Mouse (Mus musculus) bone marrow macrophage, adult 2 months (primary cell): Measurements from ENCODE around the gene Tigit. TPM values are rescaled to one million over a fixed set of nuclear protein-coding genes. Genes with fewer than 3 reads are reported as not detected.

Experiments used
- H3K27ac ChIP-seq: 2 replicates; pipeline ENCODE4 v1.5.1; 2012; ENCODE audit warnings: low read depth, low read length; ENCODE audit not compliant: insufficient read depth
- H3K4me1 ChIP-seq: 2 replicates; pipeline ENCODE4 v1.6.1; 2012; ENCODE audit warnings: low read length; ENCODE audit not compliant: control insufficient read depth, insufficient read depth
- H3K4me3 ChIP-seq: 2 replicates; pipeline ENCODE4 v1.5.1; 2012; ENCODE audit warnings: mild to moderate bottlenecking, low read length, moderate library complexity; ENCODE audit not compliant: insufficient read depth
- CTCF ChIP-seq: IDR thresholded peaks from 2 replicates; pipeline ENCODE4 v1.5.1; 2012; ENCODE audit warnings: low read depth, mild to moderate bottlenecking, low read length, moderate library complexity
- POLR2A ChIP-seq: IDR thresholded peaks from 2 replicates; pipeline ENCODE4 v1.6.1; 2012; ENCODE audit warnings: mild to moderate bottlenecking, low read depth, low read length, borderline replicate concordance
- polyA plus RNA-seq: library from polyadenylated mRNA; stranded (reverse); fragments of >200 nt; gene quantifications from 2 replicates; pipeline ENCODE4 v1.2.4, GENCODE M21; 2012; ENCODE audit not compliant: missing spikeins, insufficient read depth, insufficient read length

The Tigit gene
- polyA plus RNA-seq, 1 experiment: not detected

DNA sequence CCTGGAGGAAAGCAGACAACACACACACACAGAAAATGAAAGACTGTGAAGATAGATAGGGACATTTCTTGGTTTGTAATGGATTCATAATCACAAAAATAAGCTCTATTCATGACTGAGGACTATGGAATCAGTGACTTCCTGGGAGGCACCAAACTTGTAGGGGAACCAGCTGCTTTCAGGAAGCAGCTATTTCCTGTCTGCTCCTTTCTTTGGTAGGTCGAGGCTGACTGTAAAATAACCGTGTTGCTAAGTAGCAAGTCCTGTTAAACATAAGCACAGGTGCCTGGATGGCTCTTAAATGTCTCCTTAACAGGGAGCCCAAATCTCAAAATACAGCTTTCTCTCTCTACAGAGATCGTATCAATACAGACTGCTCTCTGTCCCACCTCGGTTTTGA lies 39.1 kb downstream of the Tigit start:
- Histone ChIP-seq H3K27ac (no peak overlapping the region), H3K4me3 (no peak overlapping the region), H3K4me1 (peaks cover 9% of the 10 kb centered on the region)
- TF ChIP-seq POLR2A (no peak), CTCF (no peak)

- no peak overlapping the region for H3K4me3 ChIP-seq
- H3K27ac ChIP-seq: no peak overlapping the region
- peaks cover 9% of the 10 kb centered on the region for H3K4me1 ChIP-seq
- TF ChIP-seq POLR2A (no peak), CTCF (no peak)
Observed at GRCm38 (mm10) chr16:43623315-43624000, 40.5 kb downstream of the Tigit start.

GRCm38 (mm10) chr16:43620359-43620758 lies 43.6 kb downstream of the Tigit start:
- Histone ChIP-seq H3K4me1 (peaks cover 9% of the 10 kb centered on the region), H3K27ac (no peak overlapping the region), H3K4me3 (no peak overlapping the region)
- TF ChIP-seq CTCF (no peak), POLR2A (no peak)

- Histone ChIP-seq H3K4me3 (no peak overlapping the region), H3K27ac (no peak overlapping the region), H3K4me1 (no peaks in the 10 kb centered on the region)
- TF ChIP-seq POLR2A (no peak), CTCF (no peak)
Observed at GRCm38 (mm10) chr16:43619277-43619676, 44.7 kb downstream of the Tigit start.

DNA sequence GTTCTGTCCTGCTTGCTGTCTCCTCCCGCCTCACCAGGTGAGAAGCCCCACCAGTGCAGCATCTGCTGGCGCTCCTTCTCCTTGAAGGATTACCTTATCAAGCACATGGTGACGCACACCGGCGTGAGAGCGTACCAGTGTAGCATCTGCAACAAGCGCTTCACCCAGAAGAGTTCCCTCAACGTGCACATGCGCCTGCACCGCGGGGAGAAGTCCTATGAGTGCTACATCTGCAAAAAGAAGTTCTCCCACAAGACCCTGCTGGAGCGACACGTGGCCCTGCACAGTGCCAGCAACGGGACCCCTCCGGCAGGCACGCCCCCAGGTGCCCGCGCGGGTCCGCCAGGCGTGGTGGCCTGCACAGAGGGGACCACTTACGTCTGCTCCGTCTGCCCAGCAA lies 45.7 kb downstream of the Tigit start:
- no peak overlapping the region for H3K4me3 ChIP-seq
- no peaks in the 10 kb centered on the region for H3K4me1 ChIP-seq
- H3K27ac ChIP-seq: no peak overlapping the region
- TF ChIP-seq POLR2A: no peak
- no peak for TF ChIP-seq CTCF

GRCm38 (mm10) chr16:43617346-43617745 lies 46.6 kb downstream of the Tigit start:
- H3K27ac ChIP-seq: no peak overlapping the region
- H3K4me3 ChIP-seq: no peak overlapping the region
- TF ChIP-seq CTCF: no peak
- no peak for TF ChIP-seq POLR2A
- H3K4me1 ChIP-seq: no peaks in the 10 kb centered on the region

- Histone ChIP-seq H3K27ac (no peak overlapping the region), H3K4me1 (no peaks in the 10 kb centered on the region), H3K4me3 (no peak overlapping the region)
- TF ChIP-seq CTCF (no peak), POLR2A (no peak)
Observed at GRCm38 (mm10) chr16:43616348-43616747, 47.6 kb downstream of the Tigit start.

- no peak overlapping the region for H3K4me3 ChIP-seq
- no peak overlapping the region for H3K27ac ChIP-seq
- TF ChIP-seq CTCF (no peak), POLR2A (no peak)
- no peaks in the 10 kb centered on the region for H3K4me1 ChIP-seq
Observed at GRCm38 (mm10) chr16:43610375-43610774, 53.6 kb downstream of the Tigit start.

GRCm38 (mm10) chr16:43608066-43608465 lies 55.9 kb downstream of the Tigit start:
- Histone ChIP-seq H3K4me1 (no peaks in the 10 kb centered on the region), H3K4me3 (no peak overlapping the region), H3K27ac (no peak overlapping the region)
- TF ChIP-seq POLR2A: no peak
- TF ChIP-seq CTCF: no peak

DNA sequence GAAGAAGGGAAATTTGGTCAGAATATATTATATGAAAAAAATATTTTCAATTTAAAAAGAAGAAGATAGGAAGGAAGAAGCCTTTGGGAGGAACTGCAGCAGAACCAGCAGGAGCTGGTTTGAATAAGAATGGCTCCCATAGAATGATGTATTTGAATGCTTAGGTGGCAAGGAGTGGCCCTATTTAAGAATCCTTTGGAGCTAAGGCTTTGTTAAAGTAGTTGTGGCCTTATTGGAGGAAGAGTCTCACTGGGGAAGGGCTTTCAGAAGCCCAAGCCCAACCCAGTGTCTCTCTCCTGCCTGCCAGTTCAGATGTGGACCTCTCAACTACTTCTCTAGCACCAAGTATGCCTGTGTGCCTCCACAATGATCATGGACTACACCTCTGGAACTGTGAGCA lies 56.9 kb downstream of the Tigit start:
- Histone ChIP-seq H3K27ac (no peak overlapping the region), H3K4me3 (no peak overlapping the region), H3K4me1 (no peaks in the 10 kb centered on the region; the same call in 1 of the 2 replicates)
- no peak for TF ChIP-seq POLR2A
- no peak for TF ChIP-seq CTCF

DNA sequence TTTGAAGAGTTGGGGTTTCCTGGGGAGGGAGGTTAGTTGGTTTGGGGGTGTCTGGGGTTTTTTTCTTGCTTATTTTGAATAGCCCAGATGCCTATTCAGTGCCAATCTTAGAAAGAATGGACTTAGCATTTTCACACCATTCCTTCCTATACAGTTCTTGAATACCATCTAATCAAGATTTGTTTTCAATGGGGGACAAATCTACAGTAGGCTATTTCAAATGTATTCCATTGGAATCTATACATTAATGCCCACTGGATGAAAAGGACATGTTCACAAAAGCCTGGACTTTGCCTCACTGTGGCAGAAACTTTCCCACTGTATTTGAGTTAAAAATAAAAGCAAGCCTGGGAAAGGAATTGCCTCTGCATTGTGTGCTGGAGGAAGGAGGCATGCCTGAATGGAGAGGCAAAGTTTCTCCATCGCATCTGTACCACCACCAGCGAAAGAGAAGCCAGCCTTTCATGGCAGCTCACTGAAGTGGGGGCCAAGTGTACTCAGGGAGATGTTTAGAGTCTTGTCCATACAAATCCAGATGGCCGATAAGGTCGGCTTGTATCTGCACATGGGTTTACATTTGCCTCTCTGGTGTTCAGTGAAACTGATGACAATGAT lies 59.4 kb downstream of the Tigit start:
- no peak overlapping the region for H3K4me3 ChIP-seq
- H3K4me1 ChIP-seq: peaks cover 2% of the 10 kb centered on the region; the same call in 1 of the 2 replicates
- no peak for TF ChIP-seq CTCF
- no peak for TF ChIP-seq POLR2A
- no peak overlapping the region for H3K27ac ChIP-seq
